Mouse (Mus musculus): ENCODE results near the gene Nr1i3.
"Not testable (repeated sequence)": the region's sequence is repeated elsewhere in the genome, so short reads cannot be mapped to it uniquely, and the experiment has no call there.

Nr1i3 gene

GRCm38 (mm10) chr1:171232800-171233730 lies 19.3 kb downstream of the Nr1i3 start:
- DNase-seq: no peak

- DNase-seq: no peak
Observed at GRCm38 (mm10) chr1:171234126-171234525, 20.4 kb downstream of the Nr1i3 start, which contains the start of gene Fcer1g. TSS of gene Fcer1g (minus strand) at chr1:171234365.

DNA sequence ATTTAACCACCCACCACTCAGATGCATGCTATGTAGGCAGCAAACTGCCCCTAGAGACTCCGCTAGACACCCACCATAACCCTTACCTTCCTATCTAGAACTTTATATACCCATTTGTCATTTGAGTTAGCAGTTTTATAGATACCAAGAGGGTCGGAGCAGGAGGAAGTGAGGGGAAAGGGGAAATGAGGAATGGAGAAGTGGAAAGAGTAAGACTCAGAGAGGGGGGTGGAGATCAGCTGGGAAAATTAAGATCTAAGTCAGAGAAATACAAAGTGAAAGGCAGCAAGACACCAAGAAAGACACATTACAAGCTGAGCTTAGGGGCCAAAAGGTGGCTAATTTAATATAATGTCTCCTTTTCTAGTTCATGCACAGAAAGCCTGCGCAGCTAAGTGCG lies 20.8 kb downstream of the Nr1i3 start:
- DNase-seq: no peak

DNA sequence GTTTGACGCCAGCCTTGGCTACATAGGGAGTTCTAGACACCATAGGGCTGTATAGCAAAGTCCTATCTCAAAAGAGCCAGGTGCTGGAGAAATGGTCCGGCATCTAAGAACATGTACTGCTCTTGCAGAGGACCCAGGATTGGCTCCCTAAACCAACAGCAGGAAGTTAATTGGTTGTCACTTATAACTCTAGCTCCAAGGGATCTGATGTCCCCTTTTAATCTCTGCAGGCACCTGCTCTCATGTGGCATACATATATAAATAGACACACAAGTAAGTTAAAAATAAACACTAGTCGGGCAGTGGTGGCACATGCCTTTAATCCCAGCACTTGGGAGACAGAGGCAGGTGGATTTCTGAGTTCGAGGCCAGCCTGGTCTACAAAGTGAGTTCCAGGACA lies 22.0 kb downstream of the Nr1i3 start:
- no peak for DNase-seq

GRCm38 (mm10) chr1:171237438-171237837 lies 23.7 kb downstream of the Nr1i3 start:
- no peak for DNase-seq

GRCm38 (mm10) chr1:171238463-171238862 lies 24.7 kb downstream of the Nr1i3 start:
- DNase-seq: peak in 1 of 2 experiments; percentile 61

GRCm38 (mm10) chr1:171239992-171240744 lies 26.4 kb downstream of the Nr1i3 start:
- no peak for DNase-seq

DNA sequence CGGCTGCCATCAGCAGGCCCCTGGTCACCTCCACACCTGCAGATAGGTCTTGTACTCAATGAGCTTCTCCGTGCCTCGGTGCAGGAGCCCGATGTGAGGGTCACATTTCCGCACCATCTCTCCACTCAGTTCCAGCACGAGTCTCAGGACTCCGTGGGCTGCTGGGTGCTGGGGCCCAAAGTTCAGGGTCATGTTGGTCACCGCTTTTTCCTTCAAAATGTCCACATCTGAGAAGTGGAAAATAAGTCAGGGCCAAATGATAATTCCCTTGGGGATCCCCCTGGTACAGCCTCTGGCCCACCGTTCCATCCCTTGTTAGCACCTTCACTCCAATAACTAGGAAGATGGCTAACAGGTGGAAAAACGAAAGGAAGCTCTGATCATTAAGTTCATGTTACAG lies 27.1 kb downstream of the Nr1i3 start:
- DNase-seq: no peak

DNA sequence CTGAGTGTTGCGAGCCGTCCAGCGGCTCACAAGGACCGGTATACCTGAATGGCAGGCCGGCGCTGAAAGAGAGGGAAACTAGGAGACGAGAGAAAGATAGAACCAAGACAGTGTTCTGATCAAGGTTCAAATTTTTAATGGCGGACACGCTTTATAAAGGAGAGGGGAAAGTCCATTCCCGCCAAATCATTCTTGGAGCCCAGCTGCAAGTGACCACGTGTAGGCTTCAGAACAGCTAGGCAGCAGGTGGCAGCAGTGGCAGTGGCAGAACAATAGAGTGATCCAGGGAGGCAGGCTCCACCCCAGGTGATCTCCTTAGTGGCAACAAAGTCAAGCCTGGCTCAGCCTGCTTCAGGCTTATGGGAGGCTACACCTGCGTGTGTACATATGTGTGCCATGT lies 28.2 kb downstream of the Nr1i3 start:
- DNase-seq: not testable (repeated sequence)

GRCm38 (mm10) chr1:171245353-171245752 lies 31.6 kb downstream of the Nr1i3 start:
- no peak for DNase-seq

- DNase-seq: peak; percentile 97 to 99
Observed at GRCm38 (mm10) chr1:171246709-171247452, 33.1 kb downstream of the Nr1i3 start.

DNA sequence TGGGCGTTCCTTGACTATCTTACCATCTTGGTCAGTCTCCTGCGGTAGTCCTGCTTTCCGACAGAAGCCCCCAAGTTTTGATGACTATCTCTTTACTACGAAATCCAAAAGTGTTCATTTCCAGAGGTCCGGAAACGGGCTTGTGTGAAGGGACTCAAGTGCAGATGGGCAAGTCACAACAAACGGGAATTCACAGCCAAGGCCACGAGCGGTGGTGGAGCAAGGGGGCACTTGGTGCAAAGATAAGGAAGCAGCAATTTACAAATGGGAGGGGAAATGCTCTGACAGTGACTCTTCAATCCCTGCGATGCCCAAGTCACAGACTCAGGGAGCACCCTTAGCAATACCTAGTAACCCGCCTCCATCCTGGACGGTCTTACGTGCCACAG lies 33.7 kb downstream of the Nr1i3 start:
- DNase-seq: peak in 1 of 2 experiments; percentile 24

GRCm38 (mm10) chr1:171247916-171248315 lies 34.1 kb downstream of the Nr1i3 start:
- DNase-seq: no peak

GRCm38 (mm10) chr1:171248386-171249226 lies 34.8 kb downstream of the Nr1i3 start:
- no peak for DNase-seq

- peak; percentile 23 to 34 for DNase-seq
Observed at GRCm38 (mm10) chr1:171249913-171250600, 36.3 kb downstream of the Nr1i3 start, which contains the start of gene Adamts4. TSS of gene Adamts4 (plus strand) at chr1:171250421.

DNA sequence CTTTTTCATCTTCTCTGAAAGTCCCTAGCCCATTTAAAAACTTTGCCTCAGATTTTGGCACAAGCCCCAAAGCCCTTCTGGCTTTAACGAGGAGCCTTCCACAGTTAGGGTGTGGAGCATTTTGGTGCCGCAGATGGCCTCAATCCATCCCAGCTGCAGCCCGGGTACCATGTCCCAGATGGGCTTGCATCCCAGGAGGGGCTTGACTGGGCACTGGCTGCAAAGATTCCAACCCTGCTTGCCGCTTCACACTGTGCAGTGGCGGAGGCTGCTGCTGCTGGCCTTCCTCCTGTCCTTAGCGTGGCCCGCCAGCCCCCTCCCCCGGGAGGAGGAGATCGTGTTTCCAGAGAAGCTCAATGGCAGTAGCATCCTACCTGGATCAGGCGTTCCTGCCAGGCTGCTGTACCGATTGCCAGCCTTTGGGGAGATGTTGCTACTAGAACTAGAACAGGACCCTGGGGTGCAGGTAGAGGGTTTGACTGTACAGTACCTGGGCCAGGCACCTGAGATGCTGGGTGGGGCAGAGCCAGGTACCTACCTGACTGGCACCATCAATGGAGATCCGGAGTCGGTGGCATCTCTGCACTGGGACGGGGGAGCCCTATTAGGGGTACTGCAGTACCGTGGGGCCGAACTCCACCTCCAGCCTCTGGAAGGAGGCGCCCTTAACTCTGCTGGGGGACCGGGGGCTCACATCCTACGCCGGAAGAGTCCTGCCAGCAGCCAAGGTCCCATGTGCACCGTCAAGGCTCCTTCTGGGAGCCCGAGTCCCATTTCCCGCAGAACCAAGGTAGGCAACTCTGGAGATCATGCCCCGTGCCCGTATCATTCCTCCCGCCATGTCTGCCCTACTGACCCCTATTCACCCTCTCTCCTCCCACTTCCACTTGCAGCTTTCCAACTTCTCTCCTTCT lies 37.2 kb downstream of the Nr1i3 start, which contains the start of gene Ndufs2:
Gene Ndufs2 (minus strand): TSS at position 709 of the 914 bp plus-strand sequence.
- DNase-seq: no peak

DNA sequence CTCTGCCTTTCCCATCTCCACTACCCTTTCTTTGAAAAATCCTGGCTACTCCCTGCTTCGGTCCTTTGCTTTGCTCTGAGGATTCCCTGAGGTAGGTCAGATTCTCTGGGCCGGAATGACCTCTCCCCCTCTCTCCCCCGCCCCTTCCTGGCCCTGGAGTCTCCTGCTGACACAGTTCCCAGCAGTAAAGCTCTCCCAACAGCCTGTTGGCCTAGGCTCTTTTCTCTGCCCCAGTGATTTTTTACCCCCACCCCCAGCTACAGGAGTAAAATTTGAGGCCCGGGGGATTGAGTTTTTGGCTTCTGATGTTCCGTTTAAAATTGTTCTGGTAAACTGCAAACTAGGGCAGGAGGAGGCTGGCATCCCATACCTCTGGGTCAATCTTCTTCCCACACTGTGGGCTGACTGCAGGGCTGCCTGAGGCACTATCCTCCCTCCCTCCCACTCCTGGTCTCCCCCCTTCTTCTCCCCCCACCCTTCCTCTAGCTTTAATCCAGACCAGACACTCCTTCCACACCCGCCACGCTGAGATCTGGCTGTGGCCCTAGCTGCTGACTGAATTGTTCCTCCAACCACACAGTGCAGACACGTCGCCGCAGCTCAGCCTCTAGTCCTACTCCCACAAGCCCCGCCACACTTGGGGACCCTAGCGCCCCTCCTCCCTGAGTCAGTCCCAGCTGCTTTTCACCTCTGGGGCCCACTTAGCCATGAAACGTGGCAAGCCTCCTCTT lies 38.0 kb downstream of the Nr1i3 start:
- no peak for DNase-seq

GRCm38 (mm10) chr1:171252415-171252814 lies 38.6 kb downstream of the Nr1i3 start:
- DNase-seq: no peak

GRCm38 (mm10) chr1:171256095-171256818 lies 42.5 kb downstream of the Nr1i3 start:
- DNase-seq: no peak

All from cerebellum, adult 18-20 months (tissue).